Mouse (Mus musculus) kidney, adult 8-10 months (tissue): ENCODE measurements around the gene Layn.
A peak's percentile ranks its signal among the peaks of the same experiment; 100 is the strongest.

Experiments
- DNase-seq, 2 experiments: peaks; one replicate each; pipeline ENCODE4 v3.0.0; 2022

Gene Layn

GRCm38 (mm10) chr9:51076979-51077315, at the start of gene Layn:
Layn (minus strand) TSS chr9:51077094.
- peak; percentile 67 to 72 for DNase-seq

DNA sequence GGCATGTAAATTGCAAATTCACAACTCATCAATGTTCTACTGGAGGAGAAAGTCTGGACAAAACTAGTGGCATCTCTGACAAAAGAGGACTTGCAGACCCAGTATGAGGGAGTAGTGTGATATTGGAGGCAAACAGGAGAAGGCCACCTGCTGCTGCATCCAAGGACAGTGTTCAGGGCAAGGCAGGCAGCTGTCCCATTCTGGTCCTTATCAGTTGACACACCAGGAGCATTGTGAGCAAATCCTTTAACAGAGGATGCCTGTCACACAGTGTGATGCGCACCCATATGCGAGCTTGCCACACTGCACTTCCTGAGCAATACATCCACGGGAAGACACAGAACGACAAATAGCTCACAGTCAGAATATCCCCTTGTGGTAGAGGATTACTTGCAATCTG, 37.9 kb upstream of the Layn start:
- DNase-seq, result no peak

DNA sequence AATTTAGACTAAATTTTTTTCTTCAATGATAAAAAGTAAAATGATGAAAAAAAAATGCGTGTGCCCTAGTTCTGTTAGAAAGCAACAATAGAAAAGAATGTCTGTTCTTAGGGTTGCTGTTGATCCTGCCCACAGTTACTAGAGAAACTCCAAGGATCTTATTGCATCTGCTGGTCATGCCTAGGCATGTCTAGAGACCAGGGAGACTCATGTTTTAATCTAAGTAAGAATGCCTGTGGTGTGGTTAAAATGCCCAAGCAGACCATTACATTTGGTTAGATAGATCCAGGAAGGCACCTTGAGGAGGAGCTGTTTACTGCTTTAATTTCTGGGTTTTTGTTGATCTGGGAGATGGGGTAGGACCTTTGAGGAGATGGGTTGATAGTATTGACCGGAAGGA, 28.9 kb upstream of the Layn start:
- DNase-seq, result no peak

DNA sequence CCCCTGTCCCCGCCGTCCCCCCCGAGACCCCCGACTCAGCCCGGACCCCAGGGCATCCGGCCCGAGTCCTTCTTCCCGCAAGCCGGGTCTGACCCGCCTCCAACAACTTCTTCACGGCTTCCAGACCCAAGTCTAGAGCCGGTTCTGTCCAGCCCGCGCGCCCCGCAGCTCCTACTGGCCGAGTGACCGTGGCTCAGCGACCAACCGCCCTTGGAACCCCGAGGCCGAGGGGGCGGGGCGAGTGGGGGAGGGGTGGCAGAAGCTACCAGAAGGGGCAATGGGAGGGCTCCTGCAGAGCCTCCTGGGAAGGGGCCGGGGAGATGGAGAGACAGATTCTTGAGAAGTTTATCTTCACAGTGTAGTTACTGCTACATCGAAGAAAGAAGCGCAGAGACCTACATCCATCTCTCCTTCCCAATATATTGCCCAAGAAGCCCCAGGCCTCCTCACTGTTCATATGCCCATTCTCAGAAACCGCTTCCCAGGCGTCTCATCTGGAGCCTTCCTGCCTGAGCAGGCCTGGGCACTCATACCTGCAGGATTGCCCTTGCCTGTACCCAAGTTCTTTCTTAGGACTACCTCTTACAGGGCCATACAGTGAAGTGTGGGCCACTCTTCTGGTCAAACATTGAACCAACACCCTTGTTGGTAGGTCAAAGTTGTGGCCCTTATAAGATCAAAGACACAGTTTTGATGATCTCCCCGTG, 27.1 kb upstream of the Layn start:
- DNase-seq, result peak; percentile 8 to 29

- DNase-seq, result peak; percentile 6 to 35
These were observed 26.3 kb upstream of the Layn start for GRCm38 (mm10) chr9:51102963-51103807.

GRCm38 (mm10) chr9:51101756-51102425, 25.0 kb upstream of the Layn start, which contains the start of gene 4833427G06Rik:
4833427G06Rik (minus strand) TSS chr9:51102078.
- peak; percentile 27 to 52 for DNase-seq

DNA sequence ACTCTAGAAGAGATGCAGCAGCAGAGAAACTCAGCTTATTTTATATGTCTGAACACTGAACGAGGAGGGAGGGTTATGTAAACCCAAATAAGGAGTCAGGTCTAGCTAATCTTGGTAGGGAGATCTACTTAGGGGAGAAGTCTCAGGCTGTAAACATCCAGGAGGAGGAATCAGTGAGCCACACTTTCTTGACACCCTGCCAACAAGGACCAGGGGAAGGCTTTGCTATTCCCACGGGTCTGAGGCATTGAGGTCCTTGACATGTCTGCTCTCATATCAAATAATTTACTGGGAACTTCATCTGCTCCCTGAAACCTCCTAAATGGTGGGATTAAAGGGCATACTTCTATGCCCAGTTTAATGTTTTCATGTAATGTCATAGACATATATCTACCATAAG, 19.4 kb upstream of the Layn start:
- DNase-seq, result no peak

DNA sequence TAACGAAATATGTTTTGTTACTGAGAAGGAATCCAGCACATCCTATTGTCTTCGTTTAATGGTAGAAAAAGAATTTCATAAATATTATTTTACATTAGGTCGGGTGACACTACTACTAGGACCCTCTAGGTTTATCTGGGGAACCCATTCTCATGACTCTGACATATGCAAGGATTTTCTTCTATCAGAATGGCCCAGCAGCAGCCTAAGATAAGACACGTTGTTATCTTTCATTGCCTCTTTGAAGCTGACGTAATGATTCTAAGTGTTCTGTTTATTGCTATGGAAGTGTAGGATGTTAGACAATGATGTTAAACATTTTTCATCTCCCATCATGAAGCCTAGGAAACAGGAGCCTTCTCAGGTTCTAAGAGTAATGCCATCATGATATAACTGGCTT, 16.8 kb upstream of the Layn start:
- DNase-seq, result no peak

DNA sequence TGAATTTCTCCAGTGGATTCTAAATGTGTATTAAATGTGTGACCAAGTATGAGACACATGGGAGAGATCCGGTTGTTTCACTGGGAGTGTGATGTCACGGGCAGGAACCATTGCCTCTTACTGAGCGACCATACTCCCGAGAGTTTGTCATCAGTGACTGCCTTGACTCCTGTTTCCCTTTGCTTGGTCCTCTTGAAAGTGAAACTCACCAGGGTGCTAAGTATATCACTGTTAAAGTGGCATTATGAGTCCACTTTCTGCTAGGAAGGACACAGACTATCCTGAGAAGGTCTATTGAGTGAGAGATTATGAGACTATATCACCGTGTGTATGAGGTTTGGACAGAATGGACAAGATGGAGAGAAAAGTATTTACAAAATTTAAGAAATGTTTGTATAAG, 4.7 kb upstream of the Layn start:
- DNase-seq, result no peak

DNA sequence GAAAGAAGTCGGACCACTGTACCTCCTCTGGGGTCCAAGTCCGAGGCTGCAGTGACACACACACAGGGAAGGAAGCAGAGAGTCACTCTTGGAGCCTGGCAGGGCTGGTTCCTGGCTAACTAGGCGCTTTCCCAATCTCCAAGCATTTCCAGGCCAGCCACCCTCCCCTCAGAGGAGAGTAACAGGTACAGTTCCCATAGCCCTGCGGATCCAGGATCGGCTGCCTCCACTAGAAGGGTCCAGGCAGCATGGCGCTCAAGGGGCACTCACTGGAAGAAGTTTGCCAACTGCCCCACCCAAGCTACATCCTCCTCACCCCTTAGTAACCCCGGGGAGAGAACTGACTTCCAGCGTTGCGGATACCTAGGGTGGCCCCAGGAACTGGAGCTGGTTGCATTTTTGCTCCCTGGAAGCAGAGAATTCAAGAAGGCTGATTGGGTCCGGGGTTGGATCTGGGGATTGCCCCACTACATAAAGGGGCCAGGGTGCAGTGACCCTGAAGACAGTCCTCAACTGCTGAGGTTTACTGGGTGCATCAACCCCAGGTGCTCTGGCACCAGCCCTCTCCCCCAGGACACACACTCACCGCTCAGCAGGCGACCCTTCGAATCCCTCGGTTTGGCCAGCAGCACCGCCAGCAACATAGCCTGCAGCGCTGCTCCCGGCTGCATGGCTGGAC, 455 bp downstream of the Layn start:
- no peak for DNase-seq

DNA sequence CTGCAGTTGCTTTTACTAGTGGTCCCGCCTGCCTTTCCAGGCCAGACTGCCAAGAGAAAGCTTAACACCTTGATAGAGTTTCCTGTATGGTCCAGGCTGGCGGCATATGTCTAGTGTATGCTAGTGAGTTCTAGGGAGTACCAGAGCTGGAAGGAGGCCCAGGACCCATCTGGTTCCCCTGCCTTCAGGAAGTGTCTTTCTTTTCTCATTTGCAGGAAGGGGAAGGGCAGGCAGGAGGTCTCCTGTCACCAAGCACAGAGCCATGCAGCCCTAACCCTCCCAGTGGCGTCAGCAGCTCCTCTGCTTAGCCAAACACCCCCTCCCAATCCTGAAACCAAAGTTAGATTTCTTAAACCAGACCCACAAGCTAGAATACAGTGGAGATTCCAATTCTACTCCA, 1.1 kb downstream of the Layn start:
- DNase-seq, result peak; percentile 15

- DNase-seq, result no peak
These were observed 6.1 kb downstream of the Layn start for GRCm38 (mm10) chr9:51070801-51071200.

- no peak for DNase-seq
These were observed 8.7 kb downstream of the Layn start for GRCm38 (mm10) chr9:51068202-51068601.

- DNase-seq, result no peak
These were observed 16.3 kb downstream of the Layn start, which contains the start of gene Btg4 for GRCm38 (mm10) chr9:51060601-51061000. Btg4 (plus strand) TSS chr9:51060901.

- no peak for DNase-seq
These were observed 17.9 kb downstream of the Layn start for GRCm38 (mm10) chr9:51058951-51059521.

DNA sequence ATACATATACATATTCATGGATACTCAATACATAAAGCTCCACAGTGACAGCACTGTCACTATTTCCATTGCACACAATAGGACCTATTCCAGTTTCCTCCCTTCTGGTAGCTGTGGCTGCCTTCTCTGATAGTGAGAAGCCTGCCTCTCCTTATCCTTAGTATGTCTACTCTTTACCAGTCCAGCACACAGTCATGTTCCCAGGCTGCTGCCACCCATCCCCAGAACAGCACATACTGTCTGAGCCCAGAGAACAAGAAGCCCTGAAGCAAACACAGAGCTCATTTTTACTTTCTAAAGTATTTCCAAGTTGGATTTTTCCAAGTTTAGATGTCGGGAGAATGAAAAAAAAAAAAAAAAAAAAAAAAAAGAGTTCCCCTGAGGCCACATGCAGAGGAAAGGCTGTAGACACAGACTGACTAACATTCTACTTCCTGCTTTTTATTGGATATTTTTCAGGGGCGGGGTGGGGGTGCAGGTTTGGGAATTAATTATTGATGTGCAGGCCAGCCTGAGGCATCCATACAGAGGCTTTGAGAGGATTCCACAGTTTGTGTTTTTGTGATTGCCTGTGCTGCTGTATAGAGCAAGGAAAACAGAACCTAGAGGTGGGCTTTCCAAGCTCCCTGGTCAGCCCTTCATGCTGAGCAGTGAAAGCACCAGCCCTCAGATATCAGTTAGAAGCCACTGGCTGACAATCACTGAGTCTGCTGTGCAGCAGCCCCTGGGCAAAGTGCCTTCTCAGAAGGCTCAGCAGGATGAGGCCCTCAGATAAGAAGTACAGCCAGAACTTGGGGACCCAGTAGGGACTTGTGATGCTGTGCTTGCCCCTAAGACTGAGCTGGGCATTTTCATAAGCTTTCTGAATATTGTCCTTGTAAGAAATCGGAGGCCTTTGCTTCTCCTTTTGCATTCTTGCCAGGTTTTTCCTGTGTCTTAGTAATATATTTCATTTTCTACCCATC, 20.3 kb downstream of the Layn start:
- DNase-seq, result no peak

GRCm38 (mm10) chr9:51052180-51052579, 24.7 kb downstream of the Layn start:
- DNase-seq, result no peak

DNA sequence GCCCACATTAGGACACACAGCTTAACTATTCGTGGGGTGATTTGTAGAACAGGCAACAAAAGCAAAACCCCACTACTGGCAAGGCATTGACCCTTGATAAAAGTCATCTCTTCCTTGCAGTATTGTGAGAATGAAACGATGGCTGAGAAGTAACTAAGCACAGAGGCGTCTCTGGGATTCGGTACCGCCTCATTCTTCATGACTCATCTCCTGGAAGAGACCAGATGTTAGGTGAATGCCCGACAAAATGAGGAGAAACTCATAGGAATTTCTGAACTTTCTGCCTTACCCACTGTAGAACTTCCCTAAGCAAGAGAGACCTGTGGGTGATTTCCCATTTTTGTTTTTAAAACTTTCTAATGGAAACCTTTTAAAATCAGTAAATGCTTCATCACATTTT, 34.8 kb downstream of the Layn start:
- no peak for DNase-seq

- no peak for DNase-seq
These were observed 35.4 kb downstream of the Layn start for GRCm38 (mm10) chr9:51041491-51041980.

GRCm38 (mm10) chr9:51032785-51033529, 43.9 kb downstream of the Layn start:
- no peak for DNase-seq

GRCm38 (mm10) chr9:51032291-51032690, 44.6 kb downstream of the Layn start:
- no peak for DNase-seq
